Mouse (Mus musculus): ENCODE data around the gene Sirt3. TPM values are rescaled to one million over a fixed set of nuclear protein-coding genes. Genes with fewer than 3 reads are reported as not detected.
"Not testable (repeated sequence)": the region's sequence is repeated elsewhere in the genome, so short reads cannot be mapped to it uniquely, and the experiment has no call there.

The Sirt3 gene
- total RNA-seq, 2 experiments from 2014 or later: 60.2 to 65.6 TPM

- no peak for DNase-seq (ENCODE audit: low spot score in 2 of 2)
Measured at GRCm38 (mm10) chr7:140899121-140899520, 17.0 kb upstream of the Sirt3 start.

- DNase-seq (ENCODE audit: low spot score in 2 of 2): no peak
Measured at GRCm38 (mm10) chr7:140897863-140898262, 15.8 kb upstream of the Sirt3 start.

GRCm38 (mm10) chr7:140894611-140895010 lies 12.5 kb upstream of the Sirt3 start:
- no peak for DNase-seq (ENCODE audit: low spot score in 2 of 2)

- DNase-seq (ENCODE audit: low spot score in 2 of 2): no peak
Measured at GRCm38 (mm10) chr7:140894031-140894430, 11.9 kb upstream of the Sirt3 start.

- not testable (repeated sequence) for DNase-seq (ENCODE audit: low spot score in 2 of 2)
Measured at GRCm38 (mm10) chr7:140890636-140891035, 8.5 kb upstream of the Sirt3 start.

- no peak for DNase-seq (ENCODE audit: low spot score in 2 of 2)
Measured at GRCm38 (mm10) chr7:140882469-140882803, 327 bp upstream of the Sirt3 start.

- no peak for DNase-seq (ENCODE audit: low spot score in 2 of 2)
Measured at GRCm38 (mm10) chr7:140880865-140881515, 1.1 kb downstream of the Sirt3 start.

GRCm38 (mm10) chr7:140880419-140880818 lies 1.7 kb downstream of the Sirt3 start:
- no peak for DNase-seq (ENCODE audit: low spot score in 2 of 2)

- no peak for DNase-seq (ENCODE audit: low spot score in 2 of 2)
Measured at GRCm38 (mm10) chr7:140879355-140879754, 2.8 kb downstream of the Sirt3 start.

GRCm38 (mm10) chr7:140877364-140877763 lies 4.7 kb downstream of the Sirt3 start:
- DNase-seq (ENCODE audit: low spot score in 2 of 2): no peak

- DNase-seq (ENCODE audit: low spot score in 2 of 2): no peak
Measured at GRCm38 (mm10) chr7:140874224-140874623, 7.9 kb downstream of the Sirt3 start.

- DNase-seq (ENCODE audit: low spot score in 2 of 2): no peak
Measured at GRCm38 (mm10) chr7:140864761-140865160, 17.3 kb downstream of the Sirt3 start.

- DNase-seq (ENCODE audit: low spot score in 2 of 2): no peak
Measured at GRCm38 (mm10) chr7:140860728-140861127, 21.4 kb downstream of the Sirt3 start.

- no peak for DNase-seq (ENCODE audit: low spot score in 2 of 2)
Measured at GRCm38 (mm10) chr7:140859997-140860396, 22.1 kb downstream of the Sirt3 start.

GRCm38 (mm10) chr7:140858746-140859145 lies 23.4 kb downstream of the Sirt3 start:
- no peak for DNase-seq (ENCODE audit: low spot score in 2 of 2)

- peak in 1 of 2 experiments; percentile 19 for DNase-seq (ENCODE audit: low spot score in 2 of 2)
Measured at GRCm38 (mm10) chr7:140857550-140858505, 24.3 kb downstream of the Sirt3 start, which contains the start of gene Bet1l. TSS of gene Bet1l (minus strand) at chr7:140857577.

- DNase-seq (ENCODE audit: low spot score in 2 of 2): peak; percentile 81 to 86
Measured at GRCm38 (mm10) chr7:140856785-140857549, 25.1 kb downstream of the Sirt3 start, which contains the start of gene Ric8a. TSS of gene Ric8a (plus strand) at chr7:140856957.

- DNase-seq (ENCODE audit: low spot score in 2 of 2): peak; percentile 76 to 89
Measured at GRCm38 (mm10) chr7:140855860-140856784, 26.0 kb downstream of the Sirt3 start, which contains the start of gene Gm45785. TSS of gene Gm45785 (minus strand) at chr7:140856331.

GRCm38 (mm10) chr7:140855181-140855580 lies 26.9 kb downstream of the Sirt3 start:
- no peak for DNase-seq (ENCODE audit: low spot score in 2 of 2)

- DNase-seq (ENCODE audit: low spot score in 2 of 2): no peak
Measured at GRCm38 (mm10) chr7:140854483-140854882, 27.6 kb downstream of the Sirt3 start.

Data from layer of hippocampus, postnatal 14 days (tissue).